Mouse (Mus musculus): ENCODE results near the gene Slc16a2.

Slc16a2 gene

DNA sequence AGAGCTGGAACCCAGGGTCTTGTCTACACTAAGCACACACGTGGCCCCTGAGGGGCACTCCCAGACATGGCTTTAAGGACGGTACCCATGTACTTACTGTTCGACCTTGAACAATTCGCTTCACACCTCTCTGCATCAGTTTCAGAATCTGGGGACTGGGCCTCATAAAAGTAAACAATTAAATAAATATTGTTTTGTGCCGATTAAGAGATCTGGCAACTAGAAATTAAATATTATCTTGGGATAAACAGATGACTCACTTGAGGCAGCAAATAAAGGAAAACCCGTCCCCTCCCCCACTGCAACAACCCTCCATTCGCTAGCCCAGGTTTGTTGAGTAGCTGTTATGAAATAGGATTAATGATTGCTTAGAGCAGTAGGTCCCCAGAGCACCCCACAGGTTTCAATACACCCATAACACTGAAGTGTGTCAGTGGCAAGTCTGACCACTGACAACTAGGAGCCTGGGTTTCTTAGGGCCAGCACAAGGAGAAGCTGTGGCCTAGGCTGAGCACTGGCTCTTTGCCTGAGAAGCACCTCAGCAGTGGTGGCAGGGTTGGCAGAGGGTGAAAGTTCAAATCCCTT lies 87.7 kb downstream of the Slc16a2 start:
- no peak for DNase-seq (ENCODE audit: extremely low read depth, low read depth)

DNA sequence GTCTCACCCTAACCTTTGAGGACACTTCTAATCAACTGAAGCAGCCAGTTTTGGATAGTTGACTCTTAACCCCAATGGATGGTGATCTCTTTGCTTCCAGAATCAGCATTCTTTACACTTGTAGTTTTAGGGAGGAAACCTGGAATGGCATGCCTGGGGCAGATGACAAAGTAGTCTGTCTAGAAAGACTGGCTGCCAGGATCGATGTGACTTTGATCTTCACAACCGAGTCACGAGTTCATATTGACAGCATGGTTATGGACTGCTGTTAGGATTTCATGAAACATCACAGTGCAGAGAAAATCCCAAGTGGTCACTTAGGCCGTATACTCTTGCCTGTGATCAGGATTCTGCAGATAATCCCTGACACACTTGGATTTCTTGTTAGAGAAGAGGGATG lies 88.7 kb downstream of the Slc16a2 start:
- DNase-seq (ENCODE audit: extremely low read depth, low read depth): no peak

DNA sequence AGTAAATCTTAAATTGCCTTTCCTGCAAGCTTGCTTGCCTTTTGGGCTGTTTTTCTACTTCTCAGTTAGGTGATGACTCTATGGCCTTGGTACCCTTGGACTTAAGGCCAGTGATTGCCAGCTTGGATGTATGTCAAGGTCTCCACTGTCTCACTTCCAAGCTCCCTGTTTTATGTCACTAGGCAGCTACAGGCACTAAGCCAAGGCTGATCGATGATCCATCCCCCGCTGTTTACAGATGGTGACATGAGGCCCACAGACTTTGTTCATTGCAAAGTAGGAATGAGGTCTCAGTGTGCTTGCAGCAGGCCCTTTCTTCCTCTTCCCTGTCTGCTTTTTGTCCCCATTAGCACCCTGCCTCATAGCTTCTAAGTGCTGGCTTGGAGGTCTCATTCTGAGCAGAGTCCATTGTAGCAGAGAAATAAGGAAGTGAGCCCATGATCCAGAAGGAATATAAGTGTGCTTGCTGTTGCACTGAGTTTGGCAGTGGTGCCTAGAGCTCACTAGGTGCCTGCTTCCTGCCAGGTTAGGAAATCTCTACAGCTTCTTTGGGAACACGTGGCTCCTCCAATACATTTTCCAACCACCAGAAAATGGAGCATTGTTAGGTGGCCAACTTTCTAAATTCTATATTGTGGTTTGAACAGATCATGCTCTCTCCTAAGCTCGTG lies 89.6 kb downstream of the Slc16a2 start:
- DNase-seq (ENCODE audit: extremely low read depth, low read depth): no peak

DNA sequence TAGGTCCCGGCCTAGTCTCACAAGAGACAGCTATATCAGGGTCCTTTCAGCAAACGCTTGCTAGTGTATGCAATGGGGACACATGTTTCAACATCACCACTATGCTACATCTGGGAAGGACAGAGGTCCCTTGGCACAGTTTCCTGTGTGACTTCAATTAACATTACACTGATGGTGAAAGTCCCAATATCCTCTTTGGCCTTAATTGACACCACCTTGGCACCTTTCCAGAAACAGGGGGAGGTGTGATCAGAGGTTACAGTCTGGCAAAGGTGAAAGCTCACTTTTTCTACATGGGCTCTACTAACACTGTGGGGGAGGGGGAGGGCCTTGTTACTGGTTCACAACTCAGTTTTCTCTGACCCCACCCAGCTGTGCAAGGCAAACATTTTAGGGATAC lies 99.3 kb downstream of the Slc16a2 start:
- DNase-seq (ENCODE audit: extremely low read depth, low read depth): no peak

DNA sequence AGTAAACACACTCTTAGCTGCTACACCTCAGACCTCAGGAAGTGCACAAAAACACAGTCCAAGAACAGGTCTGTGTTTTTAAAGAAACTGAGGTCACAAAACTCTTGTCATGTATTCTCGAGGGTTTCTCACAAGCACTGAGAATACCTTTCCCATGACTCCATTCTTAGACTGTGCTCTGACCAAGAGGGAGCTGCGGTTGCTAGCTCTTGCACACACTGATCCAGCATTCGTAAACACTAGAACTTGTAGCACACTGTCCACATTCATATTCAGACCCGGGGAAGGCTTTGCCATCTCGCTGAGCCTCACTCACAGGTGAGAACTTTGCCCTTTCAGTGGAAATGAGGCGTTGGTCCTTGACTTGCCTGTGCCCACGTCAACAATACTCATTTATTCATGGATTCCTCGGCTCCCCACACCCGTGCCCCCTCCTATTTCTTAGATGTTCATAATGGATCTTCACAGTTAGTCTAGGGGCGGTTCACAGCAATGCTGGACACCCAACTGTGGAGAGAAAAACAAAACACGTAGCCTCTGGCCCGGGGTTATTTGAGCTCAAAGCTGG lies 102.1 kb downstream of the Slc16a2 start:
- no peak for DNase-seq (ENCODE audit: extremely low read depth, low read depth)

DNA sequence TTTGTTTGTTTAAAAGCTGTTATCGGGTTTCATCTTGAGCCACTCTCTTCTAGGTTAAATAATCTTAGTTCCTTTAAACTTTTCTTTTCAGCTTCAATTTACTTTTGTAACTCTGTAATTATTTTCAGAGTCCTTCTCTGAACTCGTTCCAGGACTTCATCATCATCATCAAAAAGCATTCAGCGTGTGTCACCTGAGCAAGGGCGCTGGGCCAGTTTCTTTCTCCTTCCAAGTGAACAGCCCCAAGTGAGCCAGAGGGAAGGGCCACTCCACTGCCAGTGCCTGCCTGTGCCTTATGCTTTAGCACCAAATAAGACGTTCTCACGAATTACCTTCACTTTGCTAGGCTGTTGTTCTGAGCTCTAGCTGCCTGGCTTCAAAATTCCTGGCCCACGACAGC lies 108.9 kb downstream of the Slc16a2 start:
- DNase-seq (ENCODE audit: extremely low read depth, low read depth): no peak

DNA sequence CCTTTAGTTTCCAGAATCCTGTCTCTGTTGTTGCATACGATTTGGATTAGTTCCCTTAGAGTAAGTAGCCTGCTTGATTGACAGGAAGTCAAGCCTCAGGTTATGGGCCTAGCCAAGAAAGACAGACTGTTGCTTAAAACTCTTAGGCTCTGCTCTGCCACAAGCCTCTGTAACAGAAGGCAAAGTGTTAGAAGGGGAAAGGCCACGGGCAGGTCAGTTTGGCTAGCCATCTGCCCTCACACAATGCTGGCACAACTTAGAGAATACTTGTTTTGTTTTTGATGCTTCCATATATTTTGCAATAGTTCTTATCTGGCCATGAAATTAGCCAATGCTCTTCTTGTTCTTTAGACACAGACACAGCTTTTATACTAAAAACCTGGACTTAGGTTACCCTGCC lies 112.1 kb downstream of the Slc16a2 start:
- no peak for DNase-seq (ENCODE audit: extremely low read depth, low read depth)

DNA sequence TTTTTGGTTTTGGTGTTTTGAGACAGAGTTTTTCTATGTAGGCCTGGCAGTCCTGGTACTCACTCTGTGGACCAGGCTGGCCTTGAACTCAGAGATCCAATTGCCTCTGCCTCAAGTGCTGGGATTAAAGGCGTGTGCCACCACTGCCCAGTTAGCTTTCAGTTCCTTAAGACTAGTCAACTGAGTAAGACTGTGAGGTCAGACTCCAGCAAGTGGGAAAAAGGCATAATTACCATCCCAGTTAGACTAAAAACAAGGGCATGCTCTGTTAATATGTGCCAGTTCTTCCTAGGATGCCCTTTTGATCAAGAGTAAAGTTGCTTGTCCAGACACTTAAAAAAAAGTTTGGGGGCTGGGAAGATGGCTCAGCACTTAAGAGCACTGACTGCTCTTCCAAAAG lies 113.2 kb downstream of the Slc16a2 start:
- no peak for DNase-seq (ENCODE audit: extremely low read depth, low read depth)

DNA sequence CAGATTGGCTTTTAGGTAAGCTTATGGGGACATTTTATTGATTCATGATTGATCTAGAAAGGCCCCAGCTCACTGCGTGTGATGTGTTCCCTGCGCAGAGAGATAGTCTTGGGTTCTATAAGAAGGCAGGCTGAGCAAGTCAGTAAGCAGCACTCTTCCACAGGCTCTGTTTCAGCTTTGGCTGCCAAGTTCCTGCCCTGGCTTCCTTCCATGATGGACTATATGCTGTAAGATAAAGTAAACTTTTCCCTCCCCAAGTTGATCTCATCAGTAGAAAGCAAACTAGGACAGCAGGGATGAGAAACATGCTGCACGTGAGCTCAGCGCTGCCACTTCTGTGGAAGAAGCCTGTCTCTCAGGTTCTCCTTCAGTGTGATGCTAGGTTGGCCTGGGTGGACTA lies 117.2 kb downstream of the Slc16a2 start:
- DNase-seq (ENCODE audit: extremely low read depth, low read depth): no peak

DNA sequence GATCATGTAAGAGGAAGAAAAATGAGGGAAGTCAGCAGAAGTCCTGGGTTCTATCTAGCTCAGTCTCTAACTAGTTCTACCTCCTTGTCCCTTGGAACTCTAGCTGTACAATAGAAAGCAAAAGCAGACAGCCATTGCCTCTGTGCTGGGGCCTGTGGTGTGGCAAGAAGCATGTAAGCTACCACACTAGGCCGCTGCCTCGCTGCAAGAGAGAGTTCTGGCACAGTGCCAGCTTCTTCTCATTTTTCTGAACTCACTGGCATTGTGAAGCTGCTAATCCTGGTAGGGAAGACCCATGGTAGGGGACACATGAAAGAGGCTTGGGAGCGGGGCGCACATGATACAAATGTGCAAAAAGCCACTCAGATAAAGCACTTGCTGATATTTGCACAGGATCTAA lies 117.8 kb downstream of the Slc16a2 start:
- no peak for DNase-seq (ENCODE audit: extremely low read depth, low read depth)

DNA sequence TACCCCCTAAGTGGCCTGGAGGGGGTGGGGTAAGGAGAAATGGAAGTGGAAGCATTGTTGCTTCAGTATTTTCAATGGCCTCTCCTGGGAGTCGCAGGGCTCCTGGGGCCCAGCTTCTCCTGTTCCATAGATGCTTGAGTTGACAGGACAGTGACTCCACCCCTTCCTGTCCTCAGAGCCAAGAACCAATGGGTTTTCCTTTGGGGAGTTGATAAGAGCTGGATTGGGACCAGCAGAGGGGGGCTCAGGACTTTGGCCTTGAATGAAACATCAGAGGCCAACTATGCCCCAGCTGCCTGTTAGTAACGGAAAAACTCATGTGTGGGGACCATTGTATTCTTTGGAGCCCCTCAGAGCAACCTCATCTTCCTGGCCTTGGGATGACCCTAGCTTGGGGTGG lies 124.0 kb downstream of the Slc16a2 start:
- DNase-seq (ENCODE audit: extremely low read depth, low read depth): no peak

DNA sequence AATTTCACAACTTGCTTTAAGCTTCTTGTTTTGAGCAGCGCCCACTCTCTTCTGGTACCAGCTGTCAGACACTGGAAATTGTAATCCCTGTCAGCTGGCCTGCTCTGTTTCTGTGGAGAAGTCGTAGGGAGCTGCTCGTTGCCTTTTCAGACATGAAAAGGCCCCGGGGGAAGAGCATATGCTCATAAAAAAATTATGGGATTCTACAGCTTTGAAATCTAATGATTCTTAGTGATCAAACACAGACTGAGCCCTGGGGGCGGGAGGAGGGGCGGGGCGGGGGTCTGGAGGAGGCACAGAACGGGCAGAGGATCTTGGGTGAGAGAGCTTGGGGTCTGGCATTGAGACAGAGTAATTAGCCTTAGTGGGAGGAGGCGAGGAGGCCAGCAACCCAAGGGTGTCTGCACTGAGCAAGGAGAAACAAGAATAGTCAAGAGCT lies 125.7 kb downstream of the Slc16a2 start:
- DNase-seq (ENCODE audit: extremely low read depth, low read depth): no peak

DNA sequence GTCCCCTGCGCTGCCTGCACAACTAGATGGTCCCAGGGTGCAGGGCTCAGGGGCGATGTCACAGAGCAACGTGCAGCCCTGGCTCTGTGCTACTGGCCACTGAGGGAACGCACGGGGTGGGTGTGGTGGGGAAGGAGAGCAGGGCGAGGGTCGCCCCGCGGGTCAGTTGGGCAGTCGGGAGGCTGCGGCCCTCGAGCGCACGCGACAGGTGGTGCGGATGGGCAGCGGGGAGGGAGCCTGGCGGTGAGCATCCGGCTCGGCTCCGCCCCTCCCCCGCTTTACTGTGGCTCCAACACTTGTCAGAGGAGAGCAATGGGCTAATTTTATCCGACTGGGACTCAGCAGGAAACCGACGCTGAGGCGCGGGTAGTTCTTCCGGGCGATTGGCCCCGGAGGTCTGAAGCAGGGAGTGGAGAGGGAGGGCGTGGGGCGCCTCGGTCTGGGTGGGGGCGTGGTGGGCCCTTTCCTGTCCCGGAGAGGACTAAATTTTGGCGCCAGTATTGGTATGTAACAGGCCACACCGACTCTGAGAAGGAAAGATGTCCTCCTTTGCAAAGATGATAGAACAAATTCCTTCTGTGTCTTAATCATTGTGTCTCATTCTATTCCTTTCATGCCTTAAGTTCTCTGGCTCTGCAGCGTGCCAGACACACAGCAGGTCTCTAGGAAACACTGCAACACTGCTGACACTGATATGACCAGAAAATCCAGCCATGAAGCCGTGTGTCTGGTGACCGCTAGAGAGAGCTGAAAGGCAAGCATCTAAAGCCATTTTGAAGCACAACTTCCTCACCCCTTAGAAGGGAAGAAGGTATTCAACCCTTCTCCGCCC lies 126.4 kb downstream of the Slc16a2 start:
- peak; percentile 27 for DNase-seq (ENCODE audit: extremely low read depth, low read depth)

DNA sequence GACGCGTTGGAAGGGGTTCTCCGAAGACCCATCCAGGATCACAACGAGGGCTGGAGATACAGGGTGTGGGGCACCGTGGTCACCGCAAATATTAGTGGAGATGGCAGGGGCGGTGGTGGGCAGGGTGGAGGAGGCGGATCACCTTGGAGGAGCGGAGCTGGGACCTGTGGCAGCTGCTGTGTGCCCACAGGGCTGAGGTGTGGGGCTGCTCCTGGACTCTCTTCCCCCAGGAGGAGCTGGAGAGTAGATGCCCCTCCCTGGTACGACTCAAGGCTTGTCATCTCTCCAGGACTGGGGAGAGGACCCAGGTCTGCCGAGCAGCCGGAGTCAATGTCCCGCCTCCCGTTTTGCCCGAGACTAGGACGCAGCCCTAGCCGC lies 127.0 kb downstream of the Slc16a2 start:
- no peak for DNase-seq (ENCODE audit: extremely low read depth, low read depth)

DNA sequence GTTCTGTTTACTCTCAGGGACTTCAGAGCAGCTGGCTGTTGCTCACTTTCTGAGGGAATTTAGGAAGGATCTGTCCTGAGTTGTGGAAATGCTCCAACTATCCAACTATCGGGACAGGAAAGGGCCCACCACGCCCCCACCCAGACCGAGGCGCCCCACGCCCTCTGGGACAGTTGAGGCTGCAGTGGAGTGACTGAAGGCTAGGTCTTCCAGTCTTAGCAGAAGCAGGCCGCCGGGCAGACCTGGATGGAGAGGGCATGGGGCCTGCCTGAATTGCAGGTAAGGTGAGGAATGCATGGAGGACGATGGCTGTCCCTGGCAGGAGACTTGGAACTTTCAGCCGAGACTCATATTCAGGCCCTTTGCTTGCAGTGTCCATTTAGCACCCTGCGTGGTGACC lies 127.4 kb downstream of the Slc16a2 start:
- DNase-seq (ENCODE audit: extremely low read depth, low read depth): no peak

DNA sequence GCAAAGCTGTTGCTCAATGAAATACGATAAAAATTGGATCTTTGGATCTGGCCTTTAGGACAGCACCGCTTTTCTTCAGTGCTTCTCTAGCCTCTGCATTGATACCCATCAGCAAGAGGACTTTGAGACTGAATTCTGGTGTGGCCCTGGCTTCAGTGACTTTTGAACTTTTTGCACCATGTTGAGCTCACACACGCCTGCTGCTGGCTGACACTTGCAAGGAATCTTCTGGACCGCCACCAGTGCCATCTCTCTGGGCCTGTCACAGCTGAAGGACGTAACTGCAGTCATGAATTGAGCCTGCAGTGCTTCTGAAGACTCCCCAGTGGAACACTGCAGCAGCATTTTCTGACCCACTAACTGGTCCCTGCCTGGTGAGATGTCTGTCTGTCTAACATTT lies 128.9 kb downstream of the Slc16a2 start:
- DNase-seq (ENCODE audit: extremely low read depth, low read depth): no peak

DNA sequence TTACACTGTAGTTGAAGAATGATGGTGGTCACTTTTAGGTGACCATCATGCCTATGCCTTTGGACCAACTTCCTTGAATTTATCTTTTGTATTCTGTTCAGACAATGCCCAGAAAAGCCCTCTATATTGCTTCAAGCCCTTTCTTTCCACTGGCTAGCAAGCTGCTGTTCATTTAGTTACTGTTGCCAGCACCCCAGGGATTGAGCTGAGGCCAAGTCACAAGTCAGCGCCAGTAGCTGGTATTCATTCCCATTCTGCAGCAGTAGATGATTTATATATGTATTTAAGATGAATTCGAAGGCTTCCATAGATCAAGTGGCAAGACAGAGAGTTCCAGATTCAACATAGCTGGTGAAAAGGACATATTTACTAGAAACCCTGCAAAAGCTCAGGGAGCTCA lies 133.2 kb downstream of the Slc16a2 start:
- no peak for DNase-seq (ENCODE audit: extremely low read depth, low read depth)

DNA sequence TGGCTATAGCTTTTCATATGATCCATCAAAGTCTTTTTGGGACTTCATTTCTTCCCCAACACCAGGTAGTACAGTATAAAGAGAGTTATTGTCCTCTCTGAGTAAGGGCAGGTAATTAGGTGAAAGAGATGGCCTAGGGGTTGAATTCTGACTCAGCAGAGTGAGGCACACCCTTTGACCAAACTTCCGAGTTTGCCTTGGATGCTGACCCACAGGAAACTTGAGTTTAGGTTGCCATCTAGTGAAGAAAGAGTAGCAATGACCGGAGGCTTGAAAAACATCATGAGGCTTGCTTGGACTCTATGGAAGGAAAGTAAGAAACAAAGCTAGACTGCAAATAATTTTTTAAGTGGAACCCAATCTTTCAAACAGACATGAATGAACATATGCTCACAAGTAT lies 147.1 kb downstream of the Slc16a2 start:
- DNase-seq (ENCODE audit: extremely low read depth, low read depth): no peak

DNA sequence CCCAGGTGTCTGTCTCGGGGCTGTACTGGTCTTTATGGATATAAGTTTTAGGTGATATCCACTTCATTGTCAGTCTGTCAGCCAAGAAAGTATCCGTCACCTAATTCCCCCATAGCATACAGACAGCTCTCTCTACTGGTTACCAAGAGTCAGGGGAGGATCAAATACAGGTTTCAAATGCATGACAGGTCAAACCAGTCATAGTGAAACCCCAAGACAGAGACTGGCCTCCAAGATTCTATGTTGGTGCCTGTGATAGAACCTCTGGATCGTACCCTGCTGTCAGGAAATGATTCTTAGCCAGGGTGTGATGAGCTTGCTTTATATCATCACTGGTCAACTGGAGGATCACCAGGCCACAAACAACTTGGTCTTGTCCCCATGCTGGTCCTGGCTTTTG lies 148.0 kb downstream of the Slc16a2 start:
- no peak for DNase-seq (ENCODE audit: extremely low read depth, low read depth)

DNA sequence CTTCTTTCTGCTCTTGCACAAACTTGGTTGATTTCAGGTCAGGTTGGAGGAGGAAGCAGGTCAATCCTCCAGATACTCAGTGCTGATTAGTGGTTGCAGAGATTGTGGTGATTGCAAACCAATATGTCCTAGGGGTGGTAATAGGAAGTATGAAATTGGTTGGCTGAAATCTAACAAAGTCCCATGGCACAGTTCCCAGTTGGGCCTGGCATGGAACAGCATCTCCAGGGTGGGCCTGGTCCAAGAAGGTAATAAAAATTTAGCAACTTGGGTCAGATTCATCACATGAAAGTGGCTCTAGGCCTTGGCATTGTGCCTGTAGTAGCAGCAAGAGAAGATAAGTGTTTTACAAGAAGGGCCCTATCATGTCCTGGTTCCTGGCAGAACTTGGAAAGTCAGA lies 151.5 kb downstream of the Slc16a2 start:
- no peak for DNase-seq (ENCODE audit: extremely low read depth, low read depth)

DNA sequence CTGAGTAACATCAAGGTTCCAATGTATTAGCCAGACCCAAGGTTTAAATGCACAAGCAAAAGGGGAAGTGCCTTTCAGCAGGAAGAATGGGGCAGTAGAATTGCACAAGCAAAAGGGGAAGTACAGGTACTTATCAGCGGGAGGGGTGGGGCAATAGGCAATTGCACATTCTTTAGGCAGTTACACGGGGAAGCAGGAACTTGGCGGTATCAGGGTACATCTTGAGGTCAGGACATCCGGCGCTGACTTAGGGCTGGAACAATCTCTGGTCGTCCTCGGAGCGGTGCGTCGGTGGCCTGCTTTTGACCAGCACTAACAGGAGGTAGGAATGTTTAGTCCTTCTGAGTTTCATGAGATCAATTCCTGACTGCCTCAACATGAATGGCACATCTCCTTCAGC lies 157.3 kb downstream of the Slc16a2 start:
- DNase-seq (ENCODE audit: extremely low read depth, low read depth): peak; percentile 56

DNA sequence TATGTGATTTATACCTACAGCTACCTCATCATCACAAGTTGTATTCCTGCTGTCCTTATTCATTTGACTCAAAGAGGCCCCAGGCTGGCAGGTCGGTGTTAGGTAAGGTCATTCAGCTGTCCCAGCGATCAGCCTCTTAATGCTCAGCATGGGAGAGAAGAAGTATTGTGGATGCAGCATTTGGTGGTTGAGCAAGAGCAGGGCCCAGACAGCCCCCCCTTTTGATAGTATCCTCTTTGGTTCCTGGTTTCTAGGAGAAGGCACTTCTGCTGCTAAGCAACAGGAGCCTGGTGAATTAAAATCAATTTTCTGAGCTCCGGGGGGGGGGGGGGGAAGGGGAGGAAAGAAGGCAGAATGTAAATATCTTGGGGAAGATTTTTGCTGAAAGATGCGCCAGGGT lies 162.8 kb downstream of the Slc16a2 start:
- DNase-seq (ENCODE audit: extremely low read depth, low read depth): no peak

Measured in MEL-GATA-1-ER (cell line).